Mouse (Mus musculus): ENCODE measurements around the gene Gpr35. TPM values are rescaled to one million over a fixed set of nuclear protein-coding genes. Genes with fewer than 3 reads are reported as not detected.

Gene Gpr35
- polyA plus RNA-seq, 2 experiments = 0.73 to 0.98 TPM

DNA sequence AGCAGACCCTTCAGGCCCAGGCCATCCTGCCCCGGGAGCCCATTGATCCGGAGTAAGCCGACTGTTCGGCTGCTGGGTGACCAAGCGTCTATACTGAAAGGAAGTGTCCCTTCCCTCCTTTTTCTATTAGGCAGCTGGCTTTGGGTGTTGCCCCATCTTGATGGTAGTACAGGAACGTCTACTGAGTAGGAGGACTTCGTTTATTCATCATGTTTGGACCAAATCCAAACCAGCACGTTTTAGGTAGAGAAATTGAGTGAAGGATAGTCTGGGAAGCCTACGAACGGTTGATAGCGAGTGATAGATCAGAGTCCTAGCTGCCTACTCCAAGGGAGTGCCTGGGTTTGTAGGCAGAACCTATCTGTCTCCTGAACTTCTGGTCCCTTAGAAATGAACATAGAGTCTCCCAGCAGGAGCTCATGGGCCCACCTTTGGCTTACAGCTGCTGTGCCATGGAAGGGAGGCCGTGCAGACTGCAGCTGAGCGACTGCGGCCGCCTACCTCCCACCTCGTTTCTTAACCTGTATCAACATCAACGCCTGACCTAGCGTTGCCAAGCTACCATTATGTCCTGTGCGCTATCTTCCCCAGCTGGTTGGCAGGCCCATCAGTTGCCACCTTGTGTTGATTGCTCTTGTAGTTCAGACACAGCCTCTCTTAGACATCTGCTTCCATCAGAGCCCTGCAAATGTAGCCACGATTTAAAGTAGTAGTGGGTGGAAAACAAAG, 42.9 kb upstream of the Gpr35 start:
- TF ChIP-seq POLR2A (IDR thresholded peaks at IDR 0.05; ENCODE audit: borderline replicate concordance, extremely low read depth, insufficient read depth, insufficient read length) = no peak
- ATAC-seq (ENCODE audit: low FRiP score, low read depth) (no peak), DNase-seq (ENCODE audit: low spot score) (no peak)
- H3K4me3 ChIP-seq (replicated peaks; ENCODE audit: low read length) = peak overlapping the region; percentile 78
- no peaks in the 10 kb centered on the region for H3K9me3 ChIP-seq (ENCODE audit: control insufficient read depth, low read length)
- H3K36me3 ChIP-seq (ENCODE audit: control insufficient read depth, insufficient read depth, low read length) = no peaks in the 10 kb centered on the region
- peaks cover 24% of the 10 kb centered on the region for H3K4me1 ChIP-seq (ENCODE audit: control insufficient read depth, insufficient read depth, low read length)
- no peaks in the 10 kb centered on the region for H3K27me3 ChIP-seq (ENCODE audit: control insufficient read depth, insufficient read depth, low read length)
- H3K9ac ChIP-seq (ENCODE audit: low read depth, low read length, severe bottlenecking) = peak overlapping the region; percentile 69
- H3K27ac ChIP-seq (replicated peaks; ENCODE audit: low read depth, low read length) = peak overlapping the region; percentile 8; the same call in 1 of the 2 replicates
- 47% methylated on average over 20 of the region's 20 CpGs for WGBS
- peak overlapping the region; percentile 64 for H3K4me2 ChIP-seq (replicated peaks; ENCODE audit: low read depth, low read length, severe bottlenecking)

DNA sequence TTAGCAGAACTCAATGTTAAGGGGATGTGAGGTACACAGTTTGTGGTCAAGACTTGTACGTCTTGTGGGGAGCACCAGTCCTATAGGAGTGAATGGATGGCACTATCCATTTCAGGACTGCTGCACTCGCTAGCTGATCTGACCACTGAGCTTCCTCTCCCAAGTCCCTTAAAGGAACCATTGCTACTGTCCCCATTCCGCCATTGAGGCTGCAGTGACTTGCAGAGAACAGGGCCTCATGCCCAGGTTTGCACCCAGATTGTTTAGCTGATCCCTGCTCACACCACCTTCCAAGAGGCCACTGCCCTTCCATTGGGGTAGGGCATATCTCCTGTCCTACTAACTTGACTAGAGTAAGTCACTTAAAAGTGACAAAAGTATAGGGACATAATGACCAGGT, 42.0 kb upstream of the Gpr35 start:
- TF ChIP-seq POLR2A (IDR thresholded peaks at IDR 0.05; ENCODE audit: borderline replicate concordance, extremely low read depth, insufficient read depth, insufficient read length) = no peak
- Histone ChIP-seq H3K27ac (replicated peaks; ENCODE audit: low read depth, low read length) (no peak overlapping the region), H3K9ac (ENCODE audit: low read depth, low read length, severe bottlenecking) (no peak overlapping the region), H3K4me1 (ENCODE audit: control insufficient read depth, insufficient read depth, low read length) (peaks cover 24% of the 10 kb centered on the region), H3K9me3 (ENCODE audit: control insufficient read depth, low read length) (no peaks in the 10 kb centered on the region), H3K4me2 (replicated peaks; ENCODE audit: low read depth, low read length, severe bottlenecking) (no peak overlapping the region), H3K36me3 (ENCODE audit: control insufficient read depth, insufficient read depth, low read length) (0 out of 2 replicates have a peak, but pooled peaks cover 1% of the 10 kb centered on the region), H3K27me3 (ENCODE audit: control insufficient read depth, insufficient read depth, low read length) (no peaks in the 10 kb centered on the region), H3K4me3 (replicated peaks; ENCODE audit: low read length) (no peak overlapping the region)
- WGBS = 96% methylated on average over 3 of the region's 3 CpGs
- DNase-seq (ENCODE audit: low spot score) (no peak), ATAC-seq (ENCODE audit: low FRiP score, low read depth) (no peak)

- H3K27ac ChIP-seq (replicated peaks; ENCODE audit: low read depth, low read length) = no peak overlapping the region
- ATAC-seq (ENCODE audit: low FRiP score, low read depth) = no peak
- WGBS = 69% methylated on average over 4 of the region's 4 CpGs
- H3K9ac ChIP-seq (ENCODE audit: low read depth, low read length, severe bottlenecking) = no peak overlapping the region
- H3K4me1 ChIP-seq (ENCODE audit: control insufficient read depth, insufficient read depth, low read length) = peaks cover 24% of the 10 kb centered on the region
- no peaks in the 10 kb centered on the region for H3K9me3 ChIP-seq (ENCODE audit: control insufficient read depth, low read length)
- TF ChIP-seq POLR2A (IDR thresholded peaks at IDR 0.05; ENCODE audit: borderline replicate concordance, extremely low read depth, insufficient read depth, insufficient read length) = no peak
- peaks cover 5% of the 10 kb centered on the region; the same call in 1 of the 2 replicates for H3K36me3 ChIP-seq (ENCODE audit: control insufficient read depth, insufficient read depth, low read length)
- H3K27me3 ChIP-seq (ENCODE audit: control insufficient read depth, insufficient read depth, low read length) = no peaks in the 10 kb centered on the region
- DNase-seq (ENCODE audit: low spot score) = no peak
- H3K4me3 ChIP-seq (replicated peaks; ENCODE audit: low read length) = no peak overlapping the region
- no peak overlapping the region for H3K4me2 ChIP-seq (replicated peaks; ENCODE audit: low read depth, low read length, severe bottlenecking)
Observed at GRCm38 (mm10) chr1:92909068-92909467, 41.6 kb upstream of the Gpr35 start.

DNA sequence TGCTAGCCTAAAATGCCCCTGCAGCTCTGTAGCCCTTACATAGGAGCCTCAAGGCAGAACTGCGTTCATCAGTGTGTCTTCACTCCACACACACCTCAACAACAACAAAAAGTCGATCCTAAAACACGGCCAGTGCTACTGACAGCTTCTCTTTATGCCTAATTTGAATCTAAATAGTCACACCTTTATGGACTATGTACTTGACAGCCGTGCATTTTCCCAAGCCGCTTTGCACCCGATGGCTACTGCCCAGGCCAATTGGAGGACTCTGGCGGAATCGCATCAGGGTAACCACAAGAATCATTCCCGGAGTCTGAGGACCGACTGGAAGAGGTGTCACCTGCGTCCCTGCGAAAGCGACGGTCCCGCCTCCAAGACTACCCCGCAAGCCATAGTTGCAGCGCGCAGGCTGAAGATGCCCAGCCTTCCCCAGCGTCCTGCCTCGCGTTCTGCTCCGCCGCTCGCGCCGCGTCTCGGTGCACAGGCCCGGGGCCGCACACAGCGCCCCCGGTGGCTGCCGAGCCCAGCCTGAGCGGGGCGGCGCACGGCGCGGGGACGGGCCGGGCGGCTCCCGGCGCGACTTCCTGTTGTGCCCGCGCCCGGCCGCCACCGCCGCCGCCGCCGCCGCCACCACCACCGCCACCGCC, 40.3 kb upstream of the Gpr35 start, which contains the start of gene Rnpepl1:
Gene Rnpepl1 (plus strand): TSS at position 545 of the 647 bp plus-strand sequence.
- peak within 1 kb of the TSS; percentile 86 for H3K27ac ChIP-seq (replicated peaks; ENCODE audit: low read depth, low read length)
- peaks cover 18% of the 10 kb centered on the region; the same call in 1 of the 2 replicates for H3K36me3 ChIP-seq (ENCODE audit: control insufficient read depth, insufficient read depth, low read length)

DNA sequence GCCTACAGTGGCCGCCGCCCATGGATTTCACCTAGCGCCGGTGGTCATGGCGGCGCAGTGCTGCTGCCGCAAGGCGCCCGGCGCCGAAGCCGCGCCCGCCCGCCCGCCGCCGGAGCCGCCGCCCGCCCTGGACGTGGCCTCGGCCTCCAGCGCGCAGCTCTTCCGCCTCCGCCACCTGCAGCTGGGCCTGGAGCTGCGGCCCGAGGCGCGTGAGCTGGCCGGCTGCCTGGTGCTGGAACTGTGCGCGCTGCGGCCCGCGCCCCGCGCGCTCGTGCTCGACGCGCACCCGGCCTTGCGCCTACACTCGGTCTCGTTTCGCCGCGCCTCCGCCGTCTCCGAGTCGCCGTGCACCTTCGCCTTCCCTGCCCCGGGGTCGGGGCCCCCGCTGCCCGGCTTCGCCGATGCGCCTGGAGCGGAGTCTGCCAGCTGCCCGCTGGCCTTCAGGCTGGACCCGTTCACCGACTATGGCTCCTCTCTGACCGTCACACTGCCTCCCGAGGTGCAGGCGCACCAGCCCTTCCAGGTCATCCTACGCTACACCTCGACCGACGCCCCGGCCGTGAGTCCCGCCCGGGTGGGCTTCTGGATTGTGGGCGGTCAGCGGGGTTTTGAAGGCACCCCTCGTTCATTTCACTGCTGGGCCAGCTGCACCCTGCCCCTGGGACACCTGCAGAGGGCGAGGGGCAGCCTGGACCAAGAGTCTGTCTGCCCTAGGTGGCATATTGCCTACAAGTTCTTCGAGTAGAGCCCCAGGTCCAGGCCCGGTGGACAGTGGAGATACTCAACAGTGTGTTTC, 39.5 kb upstream of the Gpr35 start:
- no peak for DNase-seq (ENCODE audit: low spot score)
- Histone ChIP-seq H3K9me3 (ENCODE audit: control insufficient read depth, low read length) (no peaks in the 10 kb centered on the region), H3K36me3 (ENCODE audit: control insufficient read depth, insufficient read depth, low read length) (peaks cover 25% of the 10 kb centered on the region), H3K4me1 (ENCODE audit: control insufficient read depth, insufficient read depth, low read length) (peaks cover 24% of the 10 kb centered on the region), H3K27ac (replicated peaks; ENCODE audit: low read depth, low read length) (peak overlapping the region; percentile 86), H3K27me3 (ENCODE audit: control insufficient read depth, insufficient read depth, low read length) (no peaks in the 10 kb centered on the region), H3K4me3 (replicated peaks; ENCODE audit: low read length) (peak overlapping the region; percentile 76), H3K4me2 (replicated peaks; ENCODE audit: low read depth, low read length, severe bottlenecking) (peak overlapping the region; percentile 90), H3K9ac (ENCODE audit: low read depth, low read length, severe bottlenecking) (peak overlapping the region; percentile 90)
- TF ChIP-seq POLR2A (IDR thresholded peaks at IDR 0.05; ENCODE audit: borderline replicate concordance, extremely low read depth, insufficient read depth, insufficient read length) = no peak
- peak; percentile 41 for ATAC-seq (ENCODE audit: low FRiP score, low read depth)
- WGBS = 1% methylated on average over 22 of the region's 85 CpGs

More for the DNA sequence above, 40.3 kb upstream of the Gpr35 start, which contains the start of gene Rnpepl1:
- no peak for TF ChIP-seq POLR2A (IDR thresholded peaks at IDR 0.05; ENCODE audit: borderline replicate concordance, extremely low read depth, insufficient read depth, insufficient read length)
- Histone ChIP-seq H3K9ac (ENCODE audit: low read depth, low read length, severe bottlenecking) (peak within 1 kb of the TSS; percentile 90), H3K27me3 (ENCODE audit: control insufficient read depth, insufficient read depth, low read length) (no peaks in the 10 kb centered on the region), H3K9me3 (ENCODE audit: control insufficient read depth, low read length) (no peaks in the 10 kb centered on the region), H3K4me2 (replicated peaks; ENCODE audit: low read depth, low read length, severe bottlenecking) (peak within 1 kb of the TSS; percentile 90), H3K4me3 (replicated peaks; ENCODE audit: low read length) (peak within 1 kb of the TSS; percentile 76), H3K4me1 (ENCODE audit: control insufficient read depth, insufficient read depth, low read length) (peaks cover 24% of the 10 kb centered on the region)
- DNase-seq (ENCODE audit: low spot score) = peak; percentile 58
- WGBS = under 1% methylated on average over 37 of the region's 57 CpGs
- ATAC-seq (ENCODE audit: low FRiP score, low read depth) = peak; percentile 70
